Mouse (Mus musculus) E14TG2a.4 (cell line): ENCODE measurements around the gene Uchl4.

Experiments
- H3K27me3 ChIP-seq: 2 replicates; pipeline ENCODE4 v1.6.1; 2014; ENCODE audit warnings: low read length, control low read depth; ENCODE audit not compliant: insufficient read depth
- H3K36me3 ChIP-seq: 2 replicates; pipeline ENCODE4 v1.6.1; 2014; ENCODE audit warnings: low read length, control low read depth; ENCODE audit not compliant: insufficient read depth
- H3K4me1 ChIP-seq: replicated peaks from 2 replicates; pipeline ENCODE4 v1.6.1; 2014; ENCODE audit warnings: low read depth, low read length, control low read depth
- H3K4me3 ChIP-seq: replicated peaks from 2 replicates; pipeline ENCODE4 v1.5.1; 2014; ENCODE audit warnings: mild to moderate bottlenecking, low read length
- H3K9me3 ChIP-seq: 2 replicates; pipeline ENCODE4 v1.6.1; 2014; ENCODE audit warnings: low read length, control low read depth
- CTCF ChIP-seq: conservative IDR thresholded peaks from 2 replicates; pipeline ENCODE4 v1.5.1; 2014; ENCODE audit warnings: low read length
- NANOG ChIP-seq: IDR thresholded peaks from 2 replicates; pipeline ENCODE4 v1.6.1; 2014; ENCODE audit warnings: borderline replicate concordance, low read length, mixed read lengths
- POU5F1 ChIP-seq: IDR thresholded peaks from 2 replicates; pipeline ENCODE4 v1.6.1; 2014; ENCODE audit warnings: low read length, borderline replicate concordance

Uchl4 gene

DNA sequence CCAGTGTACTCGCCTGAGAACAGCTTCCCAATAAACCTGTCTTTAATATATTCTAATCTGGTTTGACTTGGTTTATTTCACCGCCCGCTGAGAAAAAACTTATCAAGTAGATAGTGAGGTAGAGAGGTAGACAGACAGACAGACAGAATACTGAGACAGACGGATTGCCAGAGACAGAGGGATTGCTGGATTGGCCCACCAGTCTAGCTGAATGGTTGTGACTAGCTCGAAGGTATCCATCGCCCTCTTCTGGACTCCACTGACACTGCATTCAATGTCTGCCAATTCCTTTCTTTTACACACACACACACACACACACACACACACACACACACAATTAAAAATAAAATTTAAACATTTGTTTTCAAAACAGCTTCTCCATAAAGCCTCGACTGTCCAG lies 37.6 kb downstream of the Uchl4 start:
- H3K4me3 ChIP-seq = peak overlapping the region; percentile 62
- no peaks in the 10 kb centered on the region for H3K9me3 ChIP-seq
- TF ChIP-seq NANOG = no peak
- peak; percentile 39 for TF ChIP-seq CTCF
- H3K36me3 ChIP-seq = no peaks in the 10 kb centered on the region
- no peaks in the 10 kb centered on the region for H3K27me3 ChIP-seq
- H3K4me1 ChIP-seq = peaks cover 44% of the 10 kb centered on the region

DNA sequence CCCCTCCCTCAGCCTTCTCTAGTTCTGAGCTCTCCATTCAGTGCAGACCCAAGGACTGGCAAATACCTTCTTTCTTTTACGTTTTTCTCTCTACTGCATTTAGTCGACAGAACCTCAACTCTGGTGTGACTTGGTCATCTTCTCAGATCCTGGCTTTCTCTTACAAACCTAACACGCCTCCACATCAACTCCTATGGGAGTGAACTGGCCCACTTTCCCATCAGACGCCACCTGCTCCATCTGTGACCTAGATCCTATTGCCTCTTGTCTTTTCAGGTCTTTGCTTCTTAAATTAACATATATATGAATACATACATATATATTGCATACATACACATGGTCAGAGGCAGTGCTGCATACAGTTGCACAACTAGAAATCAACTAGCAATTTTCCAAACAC lies 38.8 kb downstream of the Uchl4 start:
- peaks cover 32% of the 10 kb centered on the region for H3K4me1 ChIP-seq
- no peak overlapping the region for H3K4me3 ChIP-seq
- no peak for TF ChIP-seq NANOG
- TF ChIP-seq CTCF = no peak
- no peak for TF ChIP-seq POU5F1
- H3K36me3 ChIP-seq = no peaks in the 10 kb centered on the region
- H3K9me3 ChIP-seq = no peaks in the 10 kb centered on the region
- H3K27me3 ChIP-seq = no peaks in the 10 kb centered on the region

DNA sequence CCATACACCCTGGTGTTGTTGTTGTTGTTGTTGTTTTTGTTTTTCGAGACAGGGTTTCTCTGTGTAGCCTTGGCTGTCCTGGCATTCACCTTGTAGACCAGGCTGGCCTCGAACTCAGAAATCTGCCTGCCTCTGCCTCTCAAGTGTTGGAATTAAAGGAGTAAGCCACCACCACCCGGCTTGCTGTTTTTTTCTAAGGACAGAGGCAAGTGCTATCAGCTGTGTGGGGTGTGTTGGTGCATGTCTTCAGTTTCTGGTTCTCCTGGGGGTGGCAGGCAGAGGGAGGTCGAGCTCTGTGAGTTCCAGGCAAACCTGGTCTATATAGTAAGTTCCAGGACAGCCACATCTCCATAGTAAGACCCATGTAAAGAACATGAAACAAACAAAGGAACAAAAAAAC lies 39.3 kb downstream of the Uchl4 start:
- TF ChIP-seq NANOG = no peak
- TF ChIP-seq CTCF = no peak
- TF ChIP-seq POU5F1 = no peak
- no peaks in the 10 kb centered on the region for H3K9me3 ChIP-seq
- no peak overlapping the region for H3K4me3 ChIP-seq
- peaks cover 30% of the 10 kb centered on the region for H3K4me1 ChIP-seq
- H3K36me3 ChIP-seq = no peaks in the 10 kb centered on the region
- H3K27me3 ChIP-seq = no peaks in the 10 kb centered on the region

DNA sequence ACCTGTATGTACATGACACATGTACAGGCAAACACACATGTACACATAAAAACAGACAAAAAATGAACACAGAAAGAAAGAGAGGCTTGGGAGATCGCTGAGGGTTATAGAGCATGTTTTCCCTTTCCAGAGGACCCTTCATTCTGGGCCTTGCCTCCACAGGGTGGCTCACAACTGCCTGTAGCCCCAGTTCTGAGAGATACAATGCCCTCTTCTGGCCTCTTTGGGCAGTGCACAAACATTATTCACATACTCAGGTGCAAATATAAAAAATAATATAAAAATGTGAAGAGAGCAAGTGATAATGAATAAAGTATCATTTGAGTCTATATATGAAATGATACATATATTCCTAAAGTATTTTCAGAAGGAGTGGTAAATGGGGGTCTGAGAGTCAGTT lies 39.9 kb downstream of the Uchl4 start:
- TF ChIP-seq CTCF (peak; percentile 78), POU5F1 (no peak)
- no peak overlapping the region for H3K4me3 ChIP-seq
- no peaks in the 10 kb centered on the region for H3K36me3 ChIP-seq
- H3K9me3 ChIP-seq = no peaks in the 10 kb centered on the region
- peaks cover 29% of the 10 kb centered on the region for H3K4me1 ChIP-seq
- no peaks in the 10 kb centered on the region for H3K27me3 ChIP-seq

DNA sequence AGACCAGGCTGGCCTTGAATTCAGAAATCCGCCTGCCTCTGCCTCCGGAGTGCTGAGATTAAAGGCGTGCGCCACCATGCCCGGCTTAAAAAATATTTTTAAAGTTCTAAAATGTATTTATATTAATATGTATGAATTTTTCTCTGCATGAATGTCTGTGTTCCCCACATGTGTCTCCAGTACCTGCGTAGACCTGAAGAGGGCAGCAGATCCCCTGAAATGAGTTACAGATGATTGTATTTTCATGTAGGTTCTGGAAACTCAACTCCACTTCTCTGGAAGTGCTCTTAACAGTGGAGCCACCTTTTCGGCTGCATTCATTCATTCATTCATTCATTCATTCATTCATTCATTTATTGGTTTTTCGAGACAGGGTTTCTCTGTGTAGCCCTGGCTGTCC lies 42.7 kb downstream of the Uchl4 start:
- Histone ChIP-seq H3K4me3 (no peak overlapping the region), H3K36me3 (peaks cover 4% of the 10 kb centered on the region; the same call in 1 of the 2 replicates), H3K27me3 (no peaks in the 10 kb centered on the region), H3K4me1 (peaks cover 16% of the 10 kb centered on the region), H3K9me3 (no peaks in the 10 kb centered on the region)
- peak; percentile 89 for TF ChIP-seq CTCF
- no peak for TF ChIP-seq POU5F1

DNA sequence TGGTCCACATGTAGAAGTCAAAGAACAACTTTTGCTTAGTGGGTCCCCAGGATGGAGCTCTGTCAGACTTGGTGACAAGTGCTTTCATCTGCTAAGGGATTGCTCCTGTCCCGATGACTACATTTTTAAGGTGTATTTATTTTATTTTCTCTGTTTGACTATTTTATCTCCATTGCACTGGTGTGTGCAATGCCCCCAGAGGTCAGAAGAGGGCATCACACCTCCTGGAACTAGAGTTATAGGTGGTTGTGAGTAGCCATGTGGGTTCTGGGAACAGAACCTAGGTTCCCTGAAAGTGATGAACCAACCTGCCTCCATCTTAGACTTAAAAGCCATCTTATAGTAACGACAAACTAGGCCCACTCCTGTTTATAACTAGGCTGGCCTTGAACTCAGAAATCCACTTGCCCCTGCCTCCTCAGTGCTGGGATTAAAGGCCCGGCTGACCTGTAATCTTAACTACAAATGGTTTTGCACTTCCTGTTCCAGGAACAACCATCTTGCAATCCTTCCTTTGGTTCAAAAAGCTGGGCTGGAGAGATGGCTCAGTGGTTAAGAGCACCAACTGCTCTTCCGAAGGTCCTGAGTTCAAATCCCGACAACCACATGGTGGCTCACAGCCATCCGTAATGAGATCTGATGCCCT lies 43.8 kb downstream of the Uchl4 start:
- Histone ChIP-seq H3K4me3 (no peak overlapping the region), H3K36me3 (peaks cover 8% of the 10 kb centered on the region), H3K27me3 (no peaks in the 10 kb centered on the region), H3K9me3 (no peaks in the 10 kb centered on the region), H3K4me1 (peaks cover 27% of the 10 kb centered on the region)
- TF ChIP-seq CTCF = peak; percentile 61
- no peak for TF ChIP-seq POU5F1

DNA sequence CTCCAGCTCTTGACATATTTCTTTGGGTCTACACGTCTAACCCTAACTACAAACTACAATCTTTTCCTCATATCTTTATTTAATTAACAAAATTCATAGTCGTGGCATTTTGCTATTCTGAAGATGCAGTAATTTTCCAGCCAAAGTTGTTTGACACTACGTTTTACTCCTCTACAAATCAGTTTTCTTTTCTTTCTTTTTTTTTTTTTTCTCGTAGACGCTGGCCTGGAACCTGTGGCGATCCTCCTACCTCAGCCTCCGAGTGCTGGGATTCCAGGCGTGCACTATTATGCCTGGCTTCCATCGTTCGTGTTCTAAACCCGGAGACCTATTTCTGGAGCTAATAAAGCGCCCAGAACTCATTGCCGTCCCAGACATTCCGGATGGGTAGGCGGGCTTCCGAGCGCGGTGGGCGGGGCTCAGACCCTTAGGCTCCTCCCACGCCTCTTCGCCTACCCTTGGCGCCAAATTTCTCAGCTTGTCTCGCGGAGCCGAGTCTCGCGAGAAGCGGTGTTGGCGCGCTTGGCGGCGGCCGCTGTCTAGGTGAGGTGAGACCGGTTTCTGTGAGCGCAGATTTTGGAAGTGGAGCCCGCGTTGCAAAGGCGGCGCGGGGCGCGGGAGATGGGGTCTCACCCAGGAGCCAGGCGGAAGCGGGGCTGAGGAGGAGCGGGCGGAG lies 46.2 kb downstream of the Uchl4 start, which contains the start of gene Tipin:
Gene Tipin, plus strand, starts transcription at position 477 of the 676 bp plus-strand sequence.
- H3K4me1 ChIP-seq = peaks cover 43% of the 10 kb centered on the region
- TF ChIP-seq NANOG (no peak), CTCF (no peak), POU5F1 (no peak)
- peak within 1 kb of the TSS; percentile 96 for H3K4me3 ChIP-seq
- peaks cover 28% of the 10 kb centered on the region for H3K36me3 ChIP-seq
- H3K27me3 ChIP-seq = no peaks in the 10 kb centered on the region
- H3K9me3 ChIP-seq = no peaks in the 10 kb centered on the region

DNA sequence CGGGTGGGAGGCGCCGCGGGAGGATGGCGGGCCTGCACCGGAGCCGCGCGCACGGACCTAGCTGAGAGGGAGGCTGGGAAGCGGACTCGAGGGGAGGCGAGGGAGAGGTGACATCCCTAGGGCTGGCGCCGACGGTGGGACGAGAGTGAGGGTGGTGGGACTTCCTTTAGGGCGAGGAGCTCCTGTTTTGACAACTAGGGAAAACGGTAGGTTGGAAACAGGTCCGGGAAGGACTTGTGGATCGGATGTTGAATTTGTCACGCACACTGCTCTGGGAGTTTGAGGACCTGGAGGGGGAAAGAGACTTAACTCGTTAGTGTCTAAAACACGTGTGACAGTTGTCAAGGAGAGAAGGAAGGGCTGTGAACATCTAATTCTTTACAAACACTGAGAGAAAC lies 46.8 kb downstream of the Uchl4 start:
- TF ChIP-seq CTCF = no peak
- no peak for TF ChIP-seq POU5F1
- TF ChIP-seq NANOG = no peak
- no peaks in the 10 kb centered on the region for H3K27me3 ChIP-seq
- H3K4me3 ChIP-seq = peak overlapping the region; percentile 96
- peaks cover 32% of the 10 kb centered on the region for H3K36me3 ChIP-seq
- H3K4me1 ChIP-seq = peaks cover 47% of the 10 kb centered on the region
- H3K9me3 ChIP-seq = no peaks in the 10 kb centered on the region

DNA sequence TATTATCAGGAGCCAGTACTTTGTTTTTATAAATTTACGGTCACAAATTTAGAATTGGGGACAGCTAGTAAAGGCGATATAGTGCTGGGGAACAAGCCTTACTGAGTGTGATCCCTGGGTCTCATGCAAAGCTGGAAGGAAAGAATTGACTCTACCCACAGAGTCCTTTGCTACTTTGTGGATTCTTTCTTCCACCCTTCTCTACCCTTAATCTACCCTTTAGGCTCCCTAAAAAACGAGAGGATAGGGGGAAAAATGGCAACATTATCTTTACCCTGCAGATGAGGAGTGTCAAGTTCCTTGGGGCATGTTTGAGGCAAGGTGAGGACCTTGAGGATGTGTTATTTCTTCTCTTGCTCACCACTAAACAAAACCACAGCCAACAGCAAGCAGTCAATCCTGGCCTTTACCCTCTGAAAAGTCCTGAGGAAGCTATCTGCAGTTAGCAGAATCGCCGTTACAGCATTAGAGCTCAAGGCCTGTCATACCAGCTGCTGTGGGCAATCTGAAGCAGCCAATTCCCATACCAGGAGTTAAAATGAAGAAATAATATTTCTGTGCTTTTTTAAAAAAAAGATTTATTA lies 47.5 kb downstream of the Uchl4 start:
- peaks cover 52% of the 10 kb centered on the region for H3K4me1 ChIP-seq
- TF ChIP-seq NANOG (no peak), CTCF (no peak), POU5F1 (no peak)
- H3K36me3 ChIP-seq = peaks cover 39% of the 10 kb centered on the region
- H3K27me3 ChIP-seq = no peaks in the 10 kb centered on the region
- H3K4me3 ChIP-seq = peak overlapping the region; percentile 96
- H3K9me3 ChIP-seq = no peaks in the 10 kb centered on the region
